Mouse (Mus musculus) cortical plate, adult 2 months (tissue): ENCODE data around the gene Hspbap1. TPM values are rescaled to one million over a fixed set of nuclear protein-coding genes. Genes with fewer than 3 reads are reported as not detected.
A peak's percentile ranks its signal among the peaks of the same experiment; 100 is the strongest.

Experiments used
- H3K27ac ChIP-seq: fragments of 200-500 bp; 2 replicates; pipeline ENCODE4 v1.5.1; 2012; ENCODE audit warnings: low read length, control low read depth, inconsistent platforms; ENCODE audit not compliant: insufficient read depth
- H3K4me1 ChIP-seq: fragments of 200-500 bp; 2 replicates; pipeline ENCODE4 v1.6.1; 2011; ENCODE audit warnings: low read length; ENCODE audit not compliant: control insufficient read depth, insufficient read depth
- H3K4me3 ChIP-seq: fragments of 200-500 bp; 2 replicates; pipeline ENCODE4 v1.5.1; 2011; ENCODE audit warnings: mild to moderate bottlenecking, low read length, control low read depth; ENCODE audit not compliant: insufficient read depth
- CTCF ChIP-seq: fragments of 200-500 bp; IDR thresholded peaks from 2 replicates; pipeline ENCODE4 v1.5.1; 2011; ENCODE audit warnings: mild to moderate bottlenecking, control low read depth, low read length; ENCODE audit not compliant: insufficient read depth; ENCODE audit errors: extremely low read depth
- POLR2A ChIP-seq: fragments of 200-500 bp; IDR thresholded peaks from 2 replicates; pipeline ENCODE4 v1.6.1; 2011; ENCODE audit warnings: mild to moderate bottlenecking, low read length, control low read depth; ENCODE audit not compliant: insufficient read depth; ENCODE audit errors: extremely low read depth
- polyA plus RNA-seq: library from polyadenylated mRNA; depleted of rRNA; stranded (reverse); fragments of >200 nt; gene quantifications from 2 replicates; pipeline ENCODE4 v1.2.3, GENCODE M21; 2012; rRNA removed

The Hspbap1 gene
- 6.4 TPM in 2 replicates for polyA plus RNA-seq

GRCm38 (mm10) chr16:35769878-35770657 lies at the start of gene Hspbap1:
Hspbap1 (plus strand) TSS chr16:35770375.
- Histone ChIP-seq H3K4me3 (peak within 1 kb of the TSS; percentile 79), H3K4me1 (peaks cover 4% of the 10 kb centered on the region), H3K27ac (0 out of 2 replicates have a peak within 1 kb of the TSS, but pooled peaks have one; percentile 20)
- TF ChIP-seq POLR2A (peak; percentile 85; the same call in 1 of the 2 replicates), CTCF (no peak)

- no peak for TF ChIP-seq CTCF
- TF ChIP-seq POLR2A = no peak
Observed at GRCm38 (mm10) chr16:35724561-35724960, 45.6 kb upstream of the Hspbap1 start.

GRCm38 (mm10) chr16:35726601-35727000 lies 43.6 kb upstream of the Hspbap1 start:
- Histone ChIP-seq H3K4me1 (no peaks in the 10 kb centered on the region), H3K4me3 (no peak overlapping the region), H3K27ac (no peak overlapping the region)
- no peak for TF ChIP-seq CTCF
- TF ChIP-seq POLR2A = no peak

More at GRCm38 (mm10) chr16:35724561-35724960, 45.6 kb upstream of the Hspbap1 start:
- H3K4me1 ChIP-seq = no peaks in the 10 kb centered on the region
- H3K27ac ChIP-seq = no peak overlapping the region
- no peak overlapping the region for H3K4me3 ChIP-seq

- Histone ChIP-seq H3K27ac (no peak overlapping the region), H3K4me1 (no peaks in the 10 kb centered on the region), H3K4me3 (no peak overlapping the region)
- TF ChIP-seq CTCF = no peak
- no peak for TF ChIP-seq POLR2A
Observed at GRCm38 (mm10) chr16:35729151-35729738, 40.9 kb upstream of the Hspbap1 start.

GRCm38 (mm10) chr16:35732096-35732495 lies 38.1 kb upstream of the Hspbap1 start:
- Histone ChIP-seq H3K4me3 (no peak overlapping the region), H3K27ac (no peak overlapping the region), H3K4me1 (no peaks in the 10 kb centered on the region)
- TF ChIP-seq POLR2A (no peak), CTCF (no peak)

- Histone ChIP-seq H3K27ac (no peak overlapping the region), H3K4me1 (peaks cover 6% of the 10 kb centered on the region), H3K4me3 (no peak overlapping the region)
- TF ChIP-seq CTCF (peak; percentile 88), POLR2A (no peak)
Observed at GRCm38 (mm10) chr16:35734038-35734437, 36.1 kb upstream of the Hspbap1 start.

- Histone ChIP-seq H3K4me3 (no peak overlapping the region), H3K4me1 (peaks cover 12% of the 10 kb centered on the region), H3K27ac (no peak overlapping the region)
- TF ChIP-seq POLR2A (no peak), CTCF (no peak)
Observed at GRCm38 (mm10) chr16:35738096-35738767, 31.9 kb upstream of the Hspbap1 start.

- no peak for TF ChIP-seq POLR2A
- no peak for TF ChIP-seq CTCF
- Histone ChIP-seq H3K4me3 (no peak overlapping the region), H3K27ac (no peak overlapping the region)
Observed at GRCm38 (mm10) chr16:35739548-35739947, 30.6 kb upstream of the Hspbap1 start.

GRCm38 (mm10) chr16:35740357-35740756 lies 29.8 kb upstream of the Hspbap1 start:
- TF ChIP-seq CTCF (no peak), POLR2A (no peak)
- H3K4me3 ChIP-seq = no peak overlapping the region
- H3K27ac ChIP-seq = no peak overlapping the region
- peaks cover 12% of the 10 kb centered on the region for H3K4me1 ChIP-seq

More at GRCm38 (mm10) chr16:35739548-35739947, 30.6 kb upstream of the Hspbap1 start:
- H3K4me1 ChIP-seq = peaks cover 12% of the 10 kb centered on the region
